Mouse (Mus musculus) intestine, embryonic 14.5 days (tissue): Measurements from ENCODE around the gene H2al1c. TPM values are rescaled to one million over a fixed set of nuclear protein-coding genes. Genes with fewer than 3 reads are reported as not detected.
"Not testable (repeated sequence)": the region's sequence is repeated elsewhere in the genome, so short reads cannot be mapped to it uniquely, and the experiment has no call there.

Experiments
- ATAC-seq: fragments of 200-750 bp; cut with Nextera tagmentation; replicated peaks from 2 replicates; pipeline ENCODE4 v1.8.0; 2017; ENCODE audit warnings: low read depth, moderate number of reproducible peaks, moderate TSS enrichment, moderate library complexity; ENCODE audit not compliant: low FRiP score, low TSS enrichment
- DNase-seq: peaks from one replicate; pipeline ENCODE4 v3.0.0-alpha.2; 2018; ENCODE audit warnings: low spot score
- H3K27ac ChIP-seq: fragments of 300-500 bp; sonication (generic); 2 replicates; pipeline ENCODE4 v1.5.1; 2014; ENCODE audit warnings: low read depth, mild to moderate bottlenecking, control low read depth
- H3K27me3 ChIP-seq: fragments of 300-500 bp; sonication (generic); replicated peaks from 2 replicates; pipeline ENCODE4 v1.6.1; 2014; ENCODE audit warnings: low read length, control low read depth; ENCODE audit not compliant: control insufficient read depth, insufficient read depth
- H3K36me3 ChIP-seq: fragments of 300-500 bp; sonication (generic); 2 replicates; pipeline ENCODE4 v1.6.1; 2014; ENCODE audit warnings: low read length, control low read depth; ENCODE audit not compliant: control insufficient read depth, insufficient read depth
- H3K4me1 ChIP-seq: fragments of 300-500 bp; sonication (generic); replicated peaks from 2 replicates; pipeline ENCODE4 v1.6.1; 2014; ENCODE audit warnings: low read length, control low read depth, mixed read lengths; ENCODE audit not compliant: control insufficient read depth, insufficient read depth
- H3K4me2 ChIP-seq: fragments of 300-500 bp; sonication (generic); 2 replicates; pipeline ENCODE4 v1.6.1; 2014; ENCODE audit warnings: low read length
- H3K4me3 ChIP-seq: fragments of 300-500 bp; sonication (generic); 2 replicates; pipeline ENCODE4 v1.5.1; 2014; ENCODE audit warnings: low read depth, low read length, control low read depth, mixed read lengths
- H3K9ac ChIP-seq: fragments of 300-500 bp; sonication (generic); 2 replicates; pipeline ENCODE4 v1.6.1; 2014; ENCODE audit warnings: mild to moderate bottlenecking, low read length
- H3K9me3 ChIP-seq: fragments of 300-500 bp; sonication (generic); 2 replicates; pipeline ENCODE4 v1.6.1; 2016; ENCODE audit warnings: low read length, control low read depth; ENCODE audit not compliant: control insufficient read depth
- WGBS: fragments of 180-500 bp; shearing (Covaris S2); extraction: QIAGEN DNeasy Blood & Tissue Kit; methylation state at CpG from one replicate; pipeline ENCODE4 v1.1.7; 2014; 5-methylcytosine and 5-hydroxymethylcytosine counted together
- polyA plus RNA-seq: library from polyadenylated mRNA; unstranded; fragments of >200 nt; fragmentation: Nextera tagmentation; extraction: Ambion mirVana; gene quantifications from 2 replicates; pipeline ENCODE4 v1.2.1, GENCODE M21; 2014

The H2al1c gene
- polyA plus RNA-seq, result not detected in 2 replicates

DNA sequence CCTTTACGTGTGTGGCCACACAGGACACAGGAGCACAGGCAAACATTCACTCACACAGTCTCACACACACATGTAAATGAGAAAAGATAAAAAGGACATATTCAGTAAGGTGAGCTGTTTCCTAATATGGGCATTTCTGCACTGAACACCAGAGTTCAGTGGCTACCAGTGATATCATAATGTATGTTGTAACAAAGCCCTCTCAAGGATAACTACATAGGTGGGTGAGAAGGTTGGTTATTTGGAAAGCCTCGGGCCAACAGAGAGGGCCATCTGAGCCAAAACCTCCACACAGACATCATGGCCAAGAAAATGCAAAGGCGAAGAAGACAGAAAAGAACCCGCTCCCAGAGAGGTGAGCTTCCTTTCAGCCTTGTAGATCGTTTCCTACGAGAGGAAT lies at the start of gene H2al1c:
Gene H2al1c, plus strand, starts transcription at position 301 of the 400 bp plus-strand sequence.
- not testable (repeated sequence) for H3K36me3 ChIP-seq, DNase-seq, ATAC-seq, H3K4me2 ChIP-seq, H3K27ac ChIP-seq, H3K9ac ChIP-seq, H3K27me3 ChIP-seq, H3K9me3 ChIP-seq, H3K4me3 ChIP-seq, H3K4me1 ChIP-seq
- WGBS, result 85% methylated on average over 1 of the region's 6 CpGs

DNA sequence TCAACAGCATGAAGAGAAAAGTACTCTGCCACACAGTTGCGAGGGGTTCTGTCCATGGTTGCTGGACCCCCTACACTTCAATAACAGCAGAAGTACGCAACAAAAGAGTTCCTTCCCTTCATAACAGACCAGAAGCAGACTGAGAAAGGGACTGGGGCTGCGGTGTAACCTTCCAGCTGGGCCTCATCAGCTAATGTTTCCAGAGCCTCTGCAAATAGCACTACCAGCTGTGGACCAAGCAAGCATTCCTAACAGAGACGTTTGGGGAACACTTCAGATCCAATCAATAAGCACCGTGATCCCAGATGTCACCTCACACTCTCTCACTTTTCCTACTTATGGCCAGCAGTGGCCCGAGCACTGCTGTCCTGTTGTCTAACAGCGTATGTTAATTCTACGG lies 40.5 kb upstream of the H2al1c start:
- Histone ChIP-seq H3K9me3 (no peaks in the 10 kb centered on the region), H3K27me3 (peaks cover 4% of the 10 kb centered on the region; the same call in 1 of the 2 replicates), H3K36me3 (no peaks in the 10 kb centered on the region), H3K4me3 (no peak overlapping the region), H3K4me2 (no peak overlapping the region), H3K4me1 (no peaks in the 10 kb centered on the region), H3K27ac (0 out of 2 replicates have a peak overlapping the region, but pooled peaks have one; percentile 2), H3K9ac (no peak overlapping the region)
- no peak for ATAC-seq
- DNase-seq, result no peak
- 58% methylated on average over 8 of the region's 8 CpGs for WGBS

DNA sequence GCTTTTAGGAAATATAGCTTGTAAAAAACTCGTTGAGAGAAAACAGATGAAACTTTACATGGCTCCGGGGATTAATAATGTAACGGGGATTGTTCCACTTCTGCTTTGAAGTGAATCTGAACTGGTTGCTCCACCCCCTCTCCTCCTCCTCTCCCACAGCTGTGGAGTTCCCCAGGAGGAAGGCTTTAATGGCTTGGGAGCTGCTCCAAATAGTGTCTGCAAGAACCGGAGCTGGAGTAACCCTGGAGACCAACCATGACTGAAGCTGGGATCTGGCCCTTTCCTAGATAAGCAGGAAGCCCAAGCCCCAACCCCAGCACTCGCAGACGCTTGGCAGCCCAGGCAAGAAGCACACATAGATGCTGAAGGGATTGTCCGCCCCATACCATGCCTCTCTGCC lies 37.7 kb upstream of the H2al1c start:
- no peak overlapping the region for H3K9ac ChIP-seq
- ATAC-seq (no peak), DNase-seq (no peak)
- peaks cover 8% of the 10 kb centered on the region; the same call in 1 of the 2 replicates for H3K27me3 ChIP-seq
- H3K4me2 ChIP-seq, result no peak overlapping the region
- no peaks in the 10 kb centered on the region for H3K4me1 ChIP-seq
- WGBS, result 41% methylated on average over 7 of the region's 7 CpGs
- H3K36me3 ChIP-seq, result no peaks in the 10 kb centered on the region
- no peaks in the 10 kb centered on the region for H3K9me3 ChIP-seq
- no peak overlapping the region for H3K4me3 ChIP-seq
- H3K27ac ChIP-seq, result no peak overlapping the region; the same call in 1 of the 2 replicates

DNA sequence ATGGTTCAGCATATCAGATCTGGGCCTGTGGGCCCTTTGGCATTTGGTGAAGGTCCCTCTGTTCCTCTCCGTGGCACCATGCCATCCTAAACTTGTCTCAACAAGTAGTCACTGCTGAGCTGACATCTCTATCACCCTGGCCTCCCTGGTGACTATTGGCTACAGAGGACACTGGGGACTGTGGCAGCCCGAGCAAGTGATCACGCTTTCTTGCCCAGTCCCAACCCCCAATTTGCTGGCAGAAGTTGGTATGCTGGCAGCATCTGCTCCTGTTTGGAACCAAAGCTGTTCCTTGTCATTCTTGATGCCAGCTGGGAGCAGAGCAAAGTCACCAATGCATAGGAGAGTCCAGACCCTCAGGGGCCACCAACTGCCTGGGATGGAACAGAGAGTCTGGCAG lies 36.4 kb upstream of the H2al1c start:
- Histone ChIP-seq H3K36me3 (no peaks in the 10 kb centered on the region), H3K4me2 (no peak overlapping the region), H3K9ac (no peak overlapping the region), H3K27me3 (peaks cover 8% of the 10 kb centered on the region; the same call in 1 of the 2 replicates), H3K4me1 (no peaks in the 10 kb centered on the region), H3K27ac (no peak overlapping the region), H3K4me3 (no peak overlapping the region), H3K9me3 (no peaks in the 10 kb centered on the region)
- WGBS, result 91% methylated on average over 3 of the region's 3 CpGs
- ATAC-seq (no peak), DNase-seq (no peak)

DNA sequence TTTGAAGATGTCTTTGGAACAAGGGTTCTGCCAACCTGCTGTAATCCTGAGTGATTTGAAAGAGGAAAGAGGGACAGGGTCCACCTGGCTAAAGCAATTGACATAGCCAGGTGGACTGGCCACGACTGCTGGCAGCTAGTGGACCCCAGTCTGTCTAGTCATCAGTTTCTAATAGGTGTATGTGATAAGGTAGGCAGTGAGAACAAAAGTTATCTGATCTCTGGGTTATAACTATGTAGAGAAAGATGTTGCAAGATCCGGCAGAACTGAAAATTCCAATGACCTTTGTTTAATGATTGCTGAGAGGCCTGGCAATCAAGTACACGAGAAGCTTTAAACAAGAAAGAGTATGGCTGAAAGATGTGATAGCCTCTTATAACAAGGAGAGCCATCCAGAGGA lies 32.3 kb upstream of the H2al1c start:
- Histone ChIP-seq H3K4me2 (no peak overlapping the region), H3K4me1 (no peaks in the 10 kb centered on the region), H3K9ac (no peak overlapping the region), H3K36me3 (no peaks in the 10 kb centered on the region), H3K27ac (no peak overlapping the region), H3K9me3 (no peaks in the 10 kb centered on the region), H3K4me3 (no peak overlapping the region), H3K27me3 (peaks cover 11% of the 10 kb centered on the region; the same call in 1 of the 2 replicates)
- ATAC-seq (no peak), DNase-seq (no peak)
- 51% methylated on average over 3 of the region's 3 CpGs for WGBS

DNA sequence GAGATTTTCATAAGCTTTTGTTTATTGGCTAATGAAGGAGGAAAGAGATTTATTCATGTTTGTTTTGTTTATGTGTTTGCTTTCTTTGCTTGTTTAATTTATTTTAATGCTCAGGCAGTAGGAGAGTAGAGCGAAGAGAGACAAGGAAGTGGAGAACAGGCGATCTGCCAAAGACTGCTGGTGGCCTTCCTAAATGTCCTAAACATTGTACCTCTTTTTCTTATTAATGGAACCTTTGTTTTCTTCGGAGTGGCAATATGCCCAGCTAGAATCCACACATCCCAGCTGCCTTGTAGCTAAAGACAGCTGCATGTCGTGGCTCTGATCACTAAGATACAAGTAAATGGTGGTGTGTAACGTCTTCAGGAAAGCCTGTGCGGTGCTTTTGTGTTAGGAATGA lies 28.4 kb upstream of the H2al1c start:
- H3K4me3 ChIP-seq, result no peak overlapping the region
- DNase-seq (no peak), ATAC-seq (no peak)
- H3K27ac ChIP-seq, result no peak overlapping the region
- 67% methylated on average over 6 of the region's 6 CpGs for WGBS
- H3K9ac ChIP-seq, result no peak overlapping the region
- no peaks in the 10 kb centered on the region for H3K9me3 ChIP-seq
- H3K4me2 ChIP-seq, result no peak overlapping the region
- H3K36me3 ChIP-seq, result no peaks in the 10 kb centered on the region
- H3K4me1 ChIP-seq, result no peaks in the 10 kb centered on the region
- H3K27me3 ChIP-seq, result peaks cover 11% of the 10 kb centered on the region; the same call in 1 of the 2 replicates

DNA sequence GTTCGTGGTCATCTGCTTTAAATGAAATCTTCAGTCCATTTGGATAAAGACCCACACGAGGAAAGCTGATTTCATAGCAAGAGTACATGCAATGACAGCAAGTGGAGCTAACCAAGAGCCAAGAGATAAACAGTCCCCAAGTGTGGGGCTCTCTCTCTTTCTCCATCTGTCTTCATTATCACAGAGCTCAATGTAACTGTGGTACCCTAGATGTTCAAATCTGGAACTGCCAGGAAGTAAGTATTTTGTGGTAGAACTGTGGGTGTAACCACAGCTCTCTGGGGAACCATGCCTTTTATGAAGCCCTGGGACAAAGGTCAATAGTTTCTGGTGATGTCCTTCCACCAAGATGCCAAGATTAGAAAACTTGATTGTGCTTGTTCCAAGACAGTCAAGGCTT lies 24.7 kb upstream of the H2al1c start:
- no peak overlapping the region for H3K4me2 ChIP-seq
- H3K27ac ChIP-seq, result no peak overlapping the region
- H3K4me3 ChIP-seq, result no peak overlapping the region
- H3K9ac ChIP-seq, result no peak overlapping the region
- 74% methylated on average over 2 of the region's 2 CpGs for WGBS
- ATAC-seq (no peak), DNase-seq (no peak)
- H3K4me1 ChIP-seq, result no peaks in the 10 kb centered on the region
- no peaks in the 10 kb centered on the region for H3K36me3 ChIP-seq
- no peaks in the 10 kb centered on the region for H3K9me3 ChIP-seq
- H3K27me3 ChIP-seq, result peaks cover 7% of the 10 kb centered on the region; the same call in 1 of the 2 replicates

DNA sequence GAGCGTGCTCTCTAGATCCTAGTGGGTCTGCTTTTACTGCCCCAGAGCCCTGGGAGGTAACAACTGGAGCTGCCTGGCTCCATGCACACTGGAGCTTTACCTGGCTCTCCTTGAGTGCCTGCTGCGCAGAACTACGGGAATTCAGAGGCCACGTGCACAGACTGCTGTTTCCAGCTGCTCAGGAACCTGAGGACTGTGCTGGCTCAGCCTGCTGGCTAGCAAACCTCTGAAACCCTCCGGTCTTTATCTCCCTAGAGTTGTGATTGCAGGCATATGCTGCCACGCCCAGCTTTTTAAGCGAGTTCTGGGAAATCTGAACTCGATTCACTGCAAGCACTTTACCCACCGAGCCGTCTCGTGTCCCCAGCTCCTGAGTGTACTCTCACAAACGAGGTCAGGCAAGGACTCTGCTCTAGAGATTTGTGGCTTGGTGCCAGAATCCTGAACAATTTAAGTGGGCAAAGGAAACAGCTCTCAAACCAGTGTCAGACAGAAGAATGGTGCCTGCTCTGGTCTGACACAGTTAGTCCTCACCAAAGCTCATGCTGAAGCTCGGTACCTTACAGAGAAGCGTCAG lies 17.1 kb upstream of the H2al1c start:
- Histone ChIP-seq H3K4me2 (no peak overlapping the region), H3K4me3 (no peak overlapping the region), H3K27ac (no peak overlapping the region), H3K4me1 (no peaks in the 10 kb centered on the region), H3K27me3 (0 out of 2 replicates have a peak, but pooled peaks cover 2% of the 10 kb centered on the region), H3K9ac (no peak overlapping the region), H3K9me3 (no peaks in the 10 kb centered on the region), H3K36me3 (no peaks in the 10 kb centered on the region)
- peak; percentile 51 for DNase-seq
- no peak for ATAC-seq
- WGBS, result 53% methylated on average over 14 of the region's 14 CpGs

DNA sequence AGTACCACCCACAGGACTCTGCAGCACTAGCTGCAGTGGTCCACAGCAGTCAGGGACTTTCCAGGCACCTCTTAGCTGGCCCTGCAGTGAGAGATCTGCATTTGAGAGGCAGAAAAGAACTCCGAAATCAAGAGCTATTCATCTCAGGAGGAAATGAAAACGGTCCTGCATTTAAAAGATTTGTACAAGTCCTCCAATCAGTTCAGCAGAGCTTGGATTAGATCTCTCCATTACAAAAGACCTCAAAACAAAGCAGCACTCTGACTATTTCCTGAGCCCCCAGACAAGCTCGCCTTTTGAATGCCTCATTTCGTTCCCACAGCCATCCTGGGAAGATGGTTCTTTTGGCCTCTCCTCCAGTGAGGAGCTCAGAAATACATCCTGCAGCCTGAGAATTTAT lies 16.2 kb upstream of the H2al1c start:
- no peak overlapping the region for H3K4me2 ChIP-seq
- 0 out of 2 replicates have a peak, but pooled peaks cover 2% of the 10 kb centered on the region for H3K27me3 ChIP-seq
- ATAC-seq (no peak), DNase-seq (no peak)
- H3K36me3 ChIP-seq, result no peaks in the 10 kb centered on the region
- no peaks in the 10 kb centered on the region for H3K4me1 ChIP-seq
- WGBS, result 72% methylated on average over 4 of the region's 4 CpGs
- H3K9me3 ChIP-seq, result no peaks in the 10 kb centered on the region
- no peak overlapping the region for H3K27ac ChIP-seq
- no peak overlapping the region for H3K4me3 ChIP-seq
- no peak overlapping the region for H3K9ac ChIP-seq
